Mouse (Mus musculus): ENCODE measurements at regions not wholly inside any gene's neighbourhood (a gene's known extent, or its start where the extent isn't known, plus 50 kb on each side); places are given as distances from the start of the nearest gene placed in this dataset.

DNA sequence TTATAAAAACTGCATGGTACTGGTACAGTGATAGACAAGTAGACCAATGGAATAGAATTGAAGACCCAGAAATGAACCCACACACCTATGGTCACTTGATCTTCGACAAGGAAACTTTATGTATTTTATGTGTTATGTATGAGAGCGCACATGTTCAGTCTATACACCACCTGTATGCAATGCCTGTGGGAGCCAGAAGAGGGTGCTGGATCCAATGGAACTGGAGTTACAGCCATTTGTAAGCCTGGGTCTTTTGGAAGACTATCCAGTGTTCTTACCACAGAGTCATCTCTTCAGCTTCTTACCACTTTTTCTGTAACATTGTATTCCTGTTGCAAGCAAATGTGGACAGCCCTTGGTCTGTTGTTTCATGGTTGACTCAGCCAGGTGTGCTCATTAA lies 261.4 kb downstream of the Nup35 start:
- TF ChIP-seq CTCF (IDR thresholded peaks at IDR 0.05; ENCODE audit: low read depth) (peak; percentile 8; the same call in 1 of the 2 replicates), EP300 (IDR thresholded peaks at IDR 0.05; ENCODE audit: low read depth) (no peak)
